ENCODE assay signal across 8 mouse cellular contexts in genomic region chr15:77203255-77203981, GRCm38 (mm10).
DNase-seq lines count a peak whose midpoint lies in the region; ATAC-seq and TF ChIP-seq lines count a peak whose summit lies in the region.

No protein-coding gene starts in this region.

- H3K4me3 ChIP-seq in lung, embryonic 14.5 days (ENCODE audit: low read depth, low read length): no peak overlapping the region
- peak overlapping the region; percentile 17; the same call in 1 of the 2 replicates for H3K4me3 ChIP-seq in stomach, embryonic 16.5 days (replicated peaks; ENCODE audit: low read length)

- H3K27me3 ChIP-seq in lung, embryonic 14.5 days (ENCODE audit: insufficient read depth, low read length): no peaks in the 10 kb centered on the region
- no peaks in the 10 kb centered on the region for H3K27me3 ChIP-seq in stomach, embryonic 16.5 days (ENCODE audit: control insufficient read depth, insufficient read depth, low read length)

- peak; percentile 26; the same call in 1 of the 2 replicates for ATAC-seq in lung, embryonic 14.5 days (ENCODE audit: insufficient read depth)
- peak; percentile 78 for ATAC-seq in stomach, embryonic 16.5 days (ENCODE audit: insufficient read depth, low FRiP score)

- intact Hi-C loops in left cerebral cortex, postnatal 25 days (cut with DNase I): no loop called here

- DNase-seq in MN1 (ENCODE audit: low spot score): peak; percentile 46
- DNase-seq in cerebellum, adult 18-20 months: peak; percentile 51 to 59
- peak; percentile 47 for DNase-seq in gastrocnemius, postnatal 25 days
- DNase-seq in kidney, adult 8-10 months: peak; percentile 56 to 68
- peak; percentile 39 for DNase-seq in lung, embryonic 14.5 days
- DNase-seq in urinary bladder, postnatal 14 days (ENCODE audit: low spot score): no peak
- DNase-seq in left cerebral cortex, postnatal 25 days (ENCODE audit: low spot score in 2 of 2): no peak

- WGBS in lung, embryonic 14.5 days: 35% methylated on average over 14 of the region's 14 CpGs
- 38% methylated on average over 14 of the region's 14 CpGs for WGBS in stomach, embryonic 16.5 days

- peak overlapping the region; percentile 12; the same call in 1 of the 2 replicates for H3K4me2 ChIP-seq in lung, embryonic 14.5 days
- H3K4me2 ChIP-seq in stomach, embryonic 16.5 days (ENCODE audit: low read depth, low read length): peak overlapping the region; percentile 7; the same call in 1 of the 2 replicates

- H3K36me3 ChIP-seq in lung, embryonic 14.5 days (ENCODE audit: insufficient read depth): no peaks in the 10 kb centered on the region
- no peaks in the 10 kb centered on the region for H3K36me3 ChIP-seq in stomach, embryonic 16.5 days (ENCODE audit: control insufficient read depth, insufficient read depth, low read length)

- H3K9me3 ChIP-seq in lung, embryonic 14.5 days (ENCODE audit: low read depth, low read length): no peaks in the 10 kb centered on the region
- no peaks in the 10 kb centered on the region for H3K9me3 ChIP-seq in stomach, embryonic 16.5 days (replicated peaks; ENCODE audit: control insufficient read depth, low read length)

- TF ChIP-seq CTCF in lung, embryonic 14.5 days (IDR thresholded peaks at IDR 0.05; ENCODE audit: low read depth): no peak

- H3K4me1 ChIP-seq in lung, embryonic 14.5 days (ENCODE audit: insufficient read depth): peaks cover 20% of the 10 kb centered on the region
- H3K4me1 ChIP-seq in stomach, embryonic 16.5 days (ENCODE audit: control insufficient read depth, insufficient read depth, low read length): peaks cover 30% of the 10 kb centered on the region

- peak overlapping the region; percentile 63; the same call in 1 of the 2 replicates for H3K27ac ChIP-seq in lung, embryonic 14.5 days (ENCODE audit: low read depth)
- H3K27ac ChIP-seq in stomach, embryonic 16.5 days (ENCODE audit: low read length): peak overlapping the region; percentile 83

- H3K9ac ChIP-seq in lung, embryonic 14.5 days: peak overlapping the region; percentile 13; the same call in 1 of the 2 replicates
- peak overlapping the region; percentile 17 for H3K9ac ChIP-seq in stomach, embryonic 16.5 days (ENCODE audit: low read length)

Comparison
In these comparisons a context has a peak if more than half of its experiments do, and no peak if none do; other contexts are left out.
1. DNase-seq: peak in MN1 (single experiment), cerebellum, adult 18-20 months (2 of 2), gastrocnemius, postnatal 25 days (single experiment), kidney, adult 8-10 months (2 of 2) and lung, embryonic 14.5 days (single experiment); none in urinary bladder, postnatal 14 days (single experiment) and left cerebral cortex, postnatal 25 days (0 of 2).